Mouse (Mus musculus) heart, embryonic 12.5 days (tissue): ENCODE data around the gene Gm17324. TPM values are rescaled to one million over a fixed set of nuclear protein-coding genes. Genes with fewer than 3 reads are reported as not detected.
A peak's percentile ranks its signal among the peaks of the same experiment; 100 is the strongest.
"Not testable (repeated sequence)": the region's sequence is repeated elsewhere in the genome, so short reads cannot be mapped to it uniquely, and the experiment has no call there.

ENCODE experiments used
- ATAC-seq: fragments of 200-750 bp; cut with Nextera tagmentation; 2 replicates; pipeline ENCODE4 v1.8.0; 2017; ENCODE audit warnings: moderate TSS enrichment, moderate library complexity; ENCODE audit not compliant: insufficient number of reproducible peaks, low FRiP score
- H3K27ac ChIP-seq: fragments of 300-500 bp; sonication (generic); 2 replicates; pipeline ENCODE4 v1.5.1; 2016; ENCODE audit warnings: mild to moderate bottlenecking, moderate library complexity; ENCODE audit not compliant: poor library complexity, severe bottlenecking
- H3K27me3 ChIP-seq: fragments of 300-500 bp; sonication (generic); replicated peaks from 2 replicates; pipeline ENCODE4 v1.6.1; 2016; ENCODE audit warnings: mild to moderate bottlenecking, moderate library complexity
- H3K36me3 ChIP-seq: fragments of 300-500 bp; sonication (generic); 2 replicates; pipeline ENCODE4 v1.6.1; 2016; ENCODE audit warnings: mild to moderate bottlenecking, moderate library complexity
- H3K4me1 ChIP-seq: fragments of 300-500 bp; sonication (generic); replicated peaks from 2 replicates; pipeline ENCODE4 v1.6.1; 2016; ENCODE audit warnings: mild to moderate bottlenecking
- H3K4me2 ChIP-seq: fragments of 300-500 bp; sonication (generic); 2 replicates; pipeline ENCODE4 v1.6.1; 2016; ENCODE audit warnings: mild to moderate bottlenecking, moderate library complexity
- H3K4me3 ChIP-seq: fragments of 300-500 bp; sonication (generic); 2 replicates; pipeline ENCODE4 v1.5.1; 2016; ENCODE audit warnings: mild to moderate bottlenecking
- H3K9ac ChIP-seq: fragments of 300-500 bp; sonication (generic); 2 replicates; pipeline ENCODE4 v1.6.1; 2016; ENCODE audit warnings: mild to moderate bottlenecking, moderate library complexity
- H3K9me3 ChIP-seq: fragments of 300-500 bp; sonication (generic); replicated peaks from 2 replicates; pipeline ENCODE4 v1.6.1; 2016; ENCODE audit warnings: mild to moderate bottlenecking, moderate library complexity
- WGBS: fragments of 180-500 bp; shearing (Covaris S2); methylation state at CpG from one replicate; pipeline ENCODE4 v1.1.7; 2016; 5-methylcytosine and 5-hydroxymethylcytosine counted together
- polyA plus RNA-seq: library from polyadenylated mRNA; unstranded; fragments of >200 nt; fragmentation: Nextera tagmentation; extraction: Ambion mirVana; gene quantifications from 2 replicates; pipeline ENCODE4 v1.2.1, GENCODE M21; 2016

Gm17324 gene
- 0.65 and 0.99 TPM in 2 replicates for polyA plus RNA-seq

DNA sequence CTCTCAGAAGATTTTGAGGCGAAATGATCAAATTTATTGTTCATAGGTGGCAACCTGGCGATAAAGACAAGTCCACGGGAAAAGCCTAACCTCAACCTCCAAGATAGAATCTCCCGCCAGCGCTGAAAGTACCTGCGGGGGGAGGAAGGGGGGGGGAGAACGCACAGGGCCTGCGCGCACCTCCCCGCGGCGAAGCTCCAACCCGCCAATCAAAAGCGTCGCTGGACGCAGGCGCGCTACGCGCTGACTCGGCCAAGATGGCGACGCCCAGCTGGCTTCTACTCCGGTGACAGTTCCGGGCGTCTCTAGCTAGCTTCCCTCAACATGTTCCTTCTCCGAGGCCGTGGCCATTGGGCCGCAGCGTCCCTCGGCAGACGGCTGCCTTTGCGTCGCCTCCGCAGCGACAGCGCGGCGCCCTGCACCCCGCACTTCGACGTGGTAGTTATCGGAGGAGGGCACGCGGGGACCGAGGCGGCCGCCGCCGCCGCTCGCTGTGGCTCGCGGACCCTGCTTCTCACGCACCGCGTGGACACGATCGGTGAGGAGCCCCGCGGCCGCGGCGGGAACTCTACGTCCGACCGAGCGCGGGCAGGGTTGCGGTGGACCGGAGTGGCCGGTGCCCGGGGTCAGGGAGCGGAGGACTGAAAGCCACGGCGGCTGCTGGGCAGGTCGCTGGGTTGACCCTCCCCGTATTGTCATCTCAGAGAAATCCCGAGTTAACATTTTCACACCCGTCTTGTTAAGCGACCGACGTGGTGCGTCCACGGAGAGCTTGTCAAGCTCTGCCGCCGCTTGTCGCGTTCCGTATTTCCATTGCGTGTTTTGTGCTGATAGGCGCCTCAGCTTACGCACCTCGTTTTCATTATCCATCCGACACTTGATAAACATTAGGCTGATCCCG, at the start of gene Gm17324, which contains the start of gene Mto1:
TSS of gene Gm17324 (minus strand) at position 814 of the 901 bp plus-strand sequence.
TSS of gene Mto1 (plus strand) at position 236 of the 901 bp plus-strand sequence.
- Histone ChIP-seq H3K27ac (peak within 1 kb of the TSS; percentile 89), H3K27me3 (peaks cover 25% of the 10 kb centered on the region), H3K4me3 (peak within 1 kb of the TSS; percentile 77), H3K9me3 (no peaks in the 10 kb centered on the region), H3K36me3 (peaks cover 15% of the 10 kb centered on the region), H3K9ac (peak within 1 kb of the TSS; percentile 83), H3K4me1 (peaks cover 9% of the 10 kb centered on the region), H3K4me2 (peak within 1 kb of the TSS; percentile 73)
- peak; percentile 96 for ATAC-seq
- under 1% methylated on average over 96 of the region's 96 CpGs for WGBS

DNA sequence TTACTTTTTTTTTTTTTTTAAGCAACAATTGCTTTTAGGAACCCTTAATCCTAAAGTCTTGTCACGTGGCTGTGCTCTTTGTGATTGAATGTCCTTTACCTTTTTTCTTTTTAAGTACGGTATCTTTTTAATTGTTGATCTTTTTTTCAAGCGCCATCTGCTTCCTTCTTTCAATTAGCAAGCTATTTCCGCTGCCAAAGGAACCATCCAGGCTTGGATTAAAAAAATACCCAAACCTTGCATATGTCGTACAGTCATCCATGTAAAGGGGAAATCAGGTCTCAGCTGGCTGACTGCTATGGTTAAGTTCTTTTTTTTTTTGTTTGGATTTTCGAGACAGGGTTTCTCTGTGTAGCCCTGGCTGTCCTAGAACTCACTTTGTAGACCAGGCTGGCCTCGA, 44.6 kb upstream of the Gm17324 start:
- H3K9ac ChIP-seq, result no peak overlapping the region
- H3K27ac ChIP-seq, result no peak overlapping the region
- H3K4me2 ChIP-seq, result no peak overlapping the region
- WGBS, result 87% methylated on average over 7 of the region's 7 CpGs
- H3K9me3 ChIP-seq, result no peaks in the 10 kb centered on the region
- ATAC-seq, result no peak
- no peaks in the 10 kb centered on the region for H3K36me3 ChIP-seq
- H3K27me3 ChIP-seq, result no peaks in the 10 kb centered on the region
- H3K4me3 ChIP-seq, result no peak overlapping the region
- no peaks in the 10 kb centered on the region for H3K4me1 ChIP-seq

DNA sequence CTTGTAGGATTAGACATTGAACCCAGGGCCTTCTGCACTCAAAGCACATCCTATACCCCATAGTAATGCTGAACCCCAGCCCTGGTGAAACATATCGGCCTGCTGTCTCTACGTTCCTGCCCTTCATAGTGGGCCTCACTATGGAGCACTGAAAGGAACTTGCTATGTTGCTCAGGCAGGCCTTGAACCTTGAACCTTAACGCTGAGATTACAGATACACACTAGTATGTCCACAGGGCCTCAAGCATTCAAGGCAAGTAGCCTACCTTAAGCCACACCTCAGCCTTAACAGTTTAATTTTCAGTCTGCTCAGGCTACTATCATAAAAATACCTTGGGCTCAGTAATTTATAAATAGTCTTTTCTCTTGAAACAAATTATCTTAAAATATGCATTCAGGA, 43.7 kb upstream of the Gm17324 start:
- no peak for ATAC-seq
- Histone ChIP-seq H3K4me1 (no peaks in the 10 kb centered on the region), H3K27ac (no peak overlapping the region), H3K4me2 (no peak overlapping the region), H3K9me3 (no peaks in the 10 kb centered on the region), H3K9ac (no peak overlapping the region), H3K4me3 (no peak overlapping the region), H3K36me3 (no peaks in the 10 kb centered on the region), H3K27me3 (no peaks in the 10 kb centered on the region)
- 88% methylated on average over 3 of the region's 3 CpGs for WGBS

DNA sequence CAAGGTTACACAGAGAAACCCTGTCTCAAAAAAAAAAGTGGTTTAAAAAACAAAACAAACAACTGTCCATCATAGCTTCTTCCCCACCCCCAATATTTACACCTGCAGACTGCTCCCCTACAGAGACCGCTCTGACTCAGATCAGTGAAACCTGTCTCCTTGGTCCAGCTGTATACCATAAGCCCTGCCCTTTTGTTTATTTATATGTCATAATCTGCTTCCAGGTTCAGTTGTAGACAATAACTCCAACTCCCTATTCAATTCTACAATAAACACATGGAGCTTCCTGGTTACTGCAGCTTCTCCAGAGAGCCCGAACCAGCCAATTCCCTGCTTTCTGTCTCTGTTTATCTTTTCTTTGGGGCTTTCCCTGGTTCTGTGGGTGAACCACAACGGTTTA, 42.6 kb upstream of the Gm17324 start:
- Histone ChIP-seq H3K27me3 (no peaks in the 10 kb centered on the region), H3K27ac (no peak overlapping the region), H3K9ac (no peak overlapping the region), H3K4me3 (no peak overlapping the region), H3K4me2 (no peak overlapping the region), H3K36me3 (no peaks in the 10 kb centered on the region), H3K4me1 (no peaks in the 10 kb centered on the region), H3K9me3 (no peaks in the 10 kb centered on the region)
- WGBS, result 71% methylated on average over 3 of the region's 3 CpGs
- ATAC-seq, result no peak

DNA sequence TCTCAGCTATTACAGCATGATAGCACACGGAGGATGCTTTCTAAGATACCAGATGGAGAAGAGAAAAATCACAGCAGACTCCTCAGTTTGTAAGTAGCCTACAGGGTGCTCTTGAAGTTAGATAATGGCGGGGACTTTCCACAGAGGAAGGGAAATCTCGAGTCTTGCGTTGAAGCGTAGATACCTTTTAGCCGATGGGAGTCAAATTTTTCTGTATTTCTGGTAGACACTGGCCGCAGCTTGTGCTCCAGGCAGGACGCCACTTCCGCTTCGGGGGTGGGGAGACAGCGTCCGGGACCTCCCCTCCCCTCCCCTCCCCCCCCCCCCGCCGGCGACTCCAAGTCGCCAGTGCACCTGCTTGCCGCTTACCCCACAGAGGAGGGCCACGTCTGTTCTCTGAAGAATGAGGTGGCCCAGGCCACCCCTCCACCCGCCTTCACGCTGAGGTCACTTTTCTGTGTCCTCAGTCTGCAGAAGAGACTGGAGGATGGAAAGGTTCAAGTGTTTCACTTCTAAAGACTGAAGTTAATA, 40.4 kb upstream of the Gm17324 start, which contains the start of gene Eef1a1:
TSS of gene Eef1a1 (minus strand) at position 262 of the 531 bp plus-strand sequence.
- peak; percentile 68 for ATAC-seq
- Histone ChIP-seq H3K9ac (peak within 1 kb of the TSS; percentile 73), H3K27me3 (no peaks in the 10 kb centered on the region), H3K36me3 (no peaks in the 10 kb centered on the region), H3K9me3 (no peaks in the 10 kb centered on the region), H3K4me3 (peak within 1 kb of the TSS; percentile 47), H3K4me2 (peak within 1 kb of the TSS; percentile 75), H3K27ac (peak within 1 kb of the TSS; percentile 56), H3K4me1 (peaks cover 6% of the 10 kb centered on the region; the same call in 1 of the 2 replicates)
- 2% methylated on average over 15 of the region's 20 CpGs for WGBS

DNA sequence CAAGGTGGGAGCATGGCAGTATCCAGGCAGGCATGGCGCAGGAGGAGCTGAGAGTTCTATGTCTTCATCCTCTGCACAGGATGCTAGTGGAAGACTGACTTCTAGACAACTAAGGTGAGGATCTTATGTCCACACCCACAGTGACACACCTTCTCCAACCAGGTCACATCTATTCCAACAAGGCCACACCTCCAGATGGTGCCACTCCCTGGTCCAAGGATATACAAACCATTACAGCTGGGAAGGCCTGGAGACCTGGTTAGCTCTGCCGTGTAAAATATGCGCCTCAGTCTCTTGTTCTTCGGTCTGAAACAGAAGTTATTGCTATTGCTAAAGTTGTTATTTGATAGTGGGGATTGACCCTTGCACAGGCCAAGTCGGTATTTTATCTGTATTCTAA, 39.4 kb upstream of the Gm17324 start:
- not testable (repeated sequence) for H3K9me3 ChIP-seq, H3K27ac ChIP-seq, ATAC-seq, H3K36me3 ChIP-seq, H3K9ac ChIP-seq, H3K4me1 ChIP-seq, H3K27me3 ChIP-seq, H3K4me2 ChIP-seq, H3K4me3 ChIP-seq
- WGBS, result 91% methylated on average over 5 of the region's 5 CpGs

DNA sequence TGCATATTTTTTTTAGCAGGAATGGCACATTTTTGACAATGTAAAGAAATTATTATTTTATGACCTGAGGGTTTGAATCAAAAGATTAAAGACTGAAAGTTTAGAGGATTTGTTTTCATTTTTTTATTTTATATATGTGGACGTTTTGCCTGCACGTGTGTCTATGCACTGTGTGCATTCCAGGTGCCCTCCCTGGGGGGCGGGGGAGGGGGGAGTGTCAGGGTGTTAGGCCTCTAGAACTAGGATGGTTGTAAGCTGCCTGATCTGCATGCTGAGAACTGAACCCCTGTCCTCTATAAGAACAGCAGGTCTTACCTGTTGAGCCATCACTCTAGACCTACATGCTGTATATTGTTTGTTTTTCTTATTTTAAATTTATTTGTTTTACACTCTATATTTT, 36.1 kb upstream of the Gm17324 start:
- 82% methylated on average over 3 of the region's 3 CpGs for WGBS
- Histone ChIP-seq H3K4me1 (peaks cover 11% of the 10 kb centered on the region), H3K4me2 (no peak overlapping the region), H3K9ac (no peak overlapping the region), H3K27me3 (no peaks in the 10 kb centered on the region), H3K36me3 (peaks cover 7% of the 10 kb centered on the region), H3K27ac (no peak overlapping the region), H3K4me3 (no peak overlapping the region), H3K9me3 (no peaks in the 10 kb centered on the region)
- ATAC-seq, result no peak

DNA sequence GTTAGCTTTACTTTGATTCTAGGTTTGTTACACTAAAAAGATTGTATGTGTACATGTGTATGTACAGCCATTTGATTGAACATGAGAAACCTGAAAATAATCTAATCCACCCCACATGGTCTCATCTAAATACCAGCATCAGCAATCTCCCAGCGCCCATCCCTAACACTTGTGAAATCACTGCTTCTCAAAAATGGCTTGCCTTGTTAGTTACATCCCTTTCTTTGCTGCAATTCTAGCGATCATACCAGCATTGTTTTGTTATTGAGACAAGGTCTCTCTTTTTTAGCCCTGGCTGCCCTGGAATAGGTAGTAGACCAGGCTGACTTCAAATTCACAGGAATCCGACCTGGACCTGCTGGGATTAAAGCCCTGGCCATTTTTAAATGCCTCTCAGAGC, 33.8 kb upstream of the Gm17324 start:
- ATAC-seq, result no peak
- Histone ChIP-seq H3K4me2 (peak overlapping the region; percentile 68), H3K27me3 (no peaks in the 10 kb centered on the region), H3K4me3 (peak overlapping the region; percentile 95), H3K9ac (peak overlapping the region; percentile 83), H3K36me3 (peaks cover 27% of the 10 kb centered on the region), H3K9me3 (no peaks in the 10 kb centered on the region), H3K27ac (peak overlapping the region; percentile 96), H3K4me1 (peaks cover 23% of the 10 kb centered on the region)
- 16% methylated on average over 3 of the region's 3 CpGs for WGBS

DNA sequence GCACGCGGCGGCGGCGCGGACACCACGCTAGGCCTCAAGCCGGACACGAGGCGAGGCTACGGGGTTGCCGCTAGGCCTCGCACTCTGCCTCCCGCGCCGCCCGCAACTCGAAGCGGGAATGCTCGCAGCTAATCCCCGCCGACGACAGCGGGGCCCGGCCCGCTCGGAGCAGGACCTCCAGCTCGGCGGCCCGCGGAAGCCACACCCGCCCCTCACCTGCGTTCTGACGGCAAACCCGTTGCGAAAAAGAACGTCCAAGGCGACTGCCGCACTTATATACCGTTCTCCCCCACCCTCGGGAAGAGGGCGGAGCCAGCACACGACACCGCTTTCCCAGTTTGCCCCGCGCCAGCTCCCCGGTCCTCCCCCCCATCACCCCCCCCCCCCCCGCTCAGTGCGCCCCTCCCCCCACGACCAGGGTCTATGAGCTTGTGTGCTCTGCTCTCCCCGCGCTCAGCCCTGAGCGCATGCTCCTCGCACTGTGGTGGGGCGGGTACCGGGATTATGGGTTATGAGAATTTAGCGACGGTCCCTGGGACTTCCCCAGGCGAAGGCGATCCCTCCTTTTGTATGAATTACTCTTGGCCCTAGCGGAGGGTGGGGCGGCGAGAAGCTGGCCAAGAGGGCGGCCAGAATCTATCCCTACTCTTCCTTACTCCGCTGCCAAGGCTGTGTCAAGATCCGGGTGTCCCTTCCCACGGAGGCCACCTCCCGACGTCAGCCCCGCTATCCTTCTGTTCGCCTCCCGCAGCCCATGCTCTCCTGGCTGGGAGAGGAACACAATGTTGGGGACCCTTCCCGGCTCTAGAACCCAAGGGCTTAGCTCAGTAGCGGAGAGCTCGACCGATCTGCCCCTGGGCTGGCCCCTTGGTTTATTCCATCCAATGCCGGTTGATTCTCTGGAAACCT, 33.1 kb upstream of the Gm17324 start:
- H3K9me3 ChIP-seq, result no peaks in the 10 kb centered on the region

DNA sequence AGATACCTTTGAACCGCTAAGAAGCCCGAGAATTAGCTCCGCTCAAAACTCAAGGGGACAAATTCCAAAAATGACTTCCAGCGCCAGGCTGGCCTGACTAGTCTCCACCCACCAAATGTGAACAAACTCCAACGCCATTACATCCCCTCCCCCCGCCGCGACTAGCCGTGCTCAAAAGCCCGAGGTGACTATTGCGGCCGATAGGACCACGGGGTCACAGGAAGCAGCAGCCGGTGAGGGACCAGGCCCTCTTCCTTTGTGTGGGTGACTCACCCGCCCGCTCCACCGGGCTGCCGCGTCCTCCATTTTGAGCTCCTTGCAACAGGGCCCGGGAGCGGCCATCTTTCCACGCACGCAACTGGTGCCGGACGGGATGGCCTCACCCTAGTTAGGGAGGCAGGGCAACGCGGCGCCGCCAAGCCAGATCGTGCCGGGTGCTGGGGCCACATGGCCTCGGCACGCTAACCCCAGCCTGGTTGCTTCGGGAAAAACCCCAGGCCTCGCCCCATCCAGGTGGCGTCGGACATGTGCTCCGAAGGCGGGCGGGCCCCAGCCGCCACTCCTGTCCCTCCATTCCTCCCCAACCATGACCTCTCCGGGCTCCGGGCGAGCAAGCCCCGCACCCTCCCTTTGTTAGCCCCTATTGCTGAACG, 32.2 kb upstream of the Gm17324 start:
- under 1% methylated on average over 46 of the region's 46 CpGs for WGBS
- Histone ChIP-seq H3K27me3 (no peaks in the 10 kb centered on the region), H3K4me3 (peak overlapping the region; percentile 95), H3K27ac (peak overlapping the region; percentile 100), H3K4me2 (peak overlapping the region; percentile 68), H3K4me1 (peaks cover 23% of the 10 kb centered on the region), H3K9ac (peak overlapping the region; percentile 100), H3K36me3 (peaks cover 42% of the 10 kb centered on the region), H3K9me3 (no peaks in the 10 kb centered on the region)
- peak; percentile 33 for ATAC-seq

More for the DNA sequence above, 33.1 kb upstream of the Gm17324 start:
- Histone ChIP-seq H3K4me1 (peaks cover 23% of the 10 kb centered on the region), H3K36me3 (peaks cover 34% of the 10 kb centered on the region), H3K27me3 (no peaks in the 10 kb centered on the region), H3K27ac (peak overlapping the region; percentile 100), H3K4me2 (peak overlapping the region; percentile 68), H3K4me3 (peak overlapping the region; percentile 95), H3K9ac (peak overlapping the region; percentile 100)
- ATAC-seq, result peak; percentile 96
- under 1% methylated on average over 70 of the region's 77 CpGs for WGBS
